Mouse (Mus musculus) lung, adult 2 months (tissue): ENCODE data around the gene Prr29. TPM values are rescaled to one million over a fixed set of nuclear protein-coding genes. Genes with fewer than 3 reads are reported as not detected.

Experiments
- DNase-seq: peaks from one replicate; pipeline ENCODE4 v3.0.0; 2022
- H3K4me1 ChIP-seq: fragments of 200-500 bp; 2 replicates; pipeline ENCODE4 v1.6.1; 2011; ENCODE audit warnings: low read length; ENCODE audit not compliant: control insufficient read depth, insufficient read depth
- H3K4me3 ChIP-seq: fragments of 200-500 bp; replicated peaks from 2 replicates; pipeline ENCODE3; 2011; ENCODE audit warnings: low read depth, mild to moderate bottlenecking, control low read depth, low read length; ENCODE audit errors: extremely low read depth
- CTCF ChIP-seq: fragments of 200-500 bp; IDR thresholded peaks from 2 replicates; pipeline ENCODE4 v1.5.1; 2011; ENCODE audit warnings: mild to moderate bottlenecking, low read length, control low read depth; ENCODE audit not compliant: insufficient read depth
- POLR2A ChIP-seq: fragments of 200-500 bp; IDR thresholded peaks from 2 replicates; pipeline ENCODE4 v1.6.1; 2011; ENCODE audit warnings: low read depth, mild to moderate bottlenecking, control low read depth, low read length, borderline replicate concordance; ENCODE audit errors: extremely low read depth
- WGBS: fragments of 180-500 bp; shearing (Covaris S2); methylation state at CpG from one replicate; pipeline ENCODE4 v1.1.7; 2018; 5-methylcytosine and 5-hydroxymethylcytosine counted together
- polyA plus RNA-seq: library from polyadenylated mRNA; depleted of rRNA; stranded (reverse); fragments of >200 nt; gene quantifications from 2 replicates; pipeline ENCODE4 v1.2.3, GENCODE M21; 2012

Gene Prr29
- polyA plus RNA-seq, 1 experiment: 30.4 TPM

- DNase-seq: no peak
- TF ChIP-seq POLR2A (no peak), CTCF (no peak)
- Histone ChIP-seq H3K4me3 (no peak overlapping the region), H3K4me1 (peaks cover 2% of the 10 kb centered on the region; the same call in 1 of the 2 replicates)
- WGBS: 68% methylated on average over 4 of the region's 4 CpGs
Observed at GRCm38 (mm10) chr11:106351941-106352340, 13.3 kb upstream of the Prr29 start.

- Histone ChIP-seq H3K4me3 (no peak within 1 kb of the TSS), H3K4me1 (peaks cover 2% of the 10 kb centered on the region; the same call in 1 of the 2 replicates)
- TF ChIP-seq POLR2A: no peak
- no peak for TF ChIP-seq CTCF
- DNase-seq: no peak
- 87% methylated on average over 12 of the region's 12 CpGs for WGBS
Observed at GRCm38 (mm10) chr11:106353188-106353587, 12.1 kb upstream of the Prr29 start, which contains the start of gene Scn4a. Gene Scn4a (minus strand): TSS chr11:106353288.

- DNase-seq: no peak
- H3K4me3 ChIP-seq: no peak overlapping the region
- 21% methylated on average over 1 of the region's 1 CpGs for WGBS
- TF ChIP-seq CTCF (no peak), POLR2A (no peak)
- peaks cover 2% of the 10 kb centered on the region; the same call in 1 of the 2 replicates for H3K4me1 ChIP-seq
Observed at GRCm38 (mm10) chr11:106354181-106354580, 11.1 kb upstream of the Prr29 start.

- WGBS: 39% methylated on average over 19 of the region's 19 CpGs
- peaks cover 2% of the 10 kb centered on the region; the same call in 1 of the 2 replicates for H3K4me1 ChIP-seq
- TF ChIP-seq POLR2A: no peak
- no peak for TF ChIP-seq CTCF
- no peak overlapping the region for H3K4me3 ChIP-seq
- no peak for DNase-seq
Observed at GRCm38 (mm10) chr11:106355382-106356128, 9.7 kb upstream of the Prr29 start.

- no peak for TF ChIP-seq POLR2A
- peak; percentile 59 for TF ChIP-seq CTCF
- Histone ChIP-seq H3K4me1 (peaks cover 2% of the 10 kb centered on the region; the same call in 1 of the 2 replicates), H3K4me3 (no peak overlapping the region)
- DNase-seq: no peak
- WGBS: 34% methylated on average over 5 of the region's 5 CpGs
Observed at GRCm38 (mm10) chr11:106359350-106359749, 5.9 kb upstream of the Prr29 start.

GRCm38 (mm10) chr11:106364712-106365111 lies 560 bp upstream of the Prr29 start:
- Histone ChIP-seq H3K4me3 (no peak overlapping the region), H3K4me1 (peaks cover 6% of the 10 kb centered on the region; the same call in 1 of the 2 replicates)
- no peak for TF ChIP-seq POLR2A
- no peak for TF ChIP-seq CTCF
- no peak for DNase-seq
- WGBS: 12% methylated on average over 11 of the region's 11 CpGs

GRCm38 (mm10) chr11:106366316-106366715 lies 1.0 kb downstream of the Prr29 start:
- WGBS: 3% methylated on average over 3 of the region's 3 CpGs
- Histone ChIP-seq H3K4me1 (peaks cover 6% of the 10 kb centered on the region; the same call in 1 of the 2 replicates), H3K4me3 (no peak overlapping the region)
- DNase-seq: peak; percentile 76
- TF ChIP-seq CTCF (peak; percentile 93), POLR2A (no peak)

GRCm38 (mm10) chr11:106373998-106374397 lies 8.7 kb downstream of the Prr29 start:
- DNase-seq: no peak
- TF ChIP-seq POLR2A (no peak), CTCF (no peak)
- H3K4me1 ChIP-seq: peaks cover 8% of the 10 kb centered on the region; the same call in 1 of the 2 replicates
- H3K4me3 ChIP-seq: no peak overlapping the region
- WGBS: 38% methylated on average over 11 of the region's 11 CpGs

- DNase-seq: no peak
- 37% methylated on average over 9 of the region's 9 CpGs for WGBS
- TF ChIP-seq POLR2A: no peak
- Histone ChIP-seq H3K4me3 (no peak overlapping the region), H3K4me1 (peaks cover 8% of the 10 kb centered on the region; the same call in 1 of the 2 replicates)
Observed at GRCm38 (mm10) chr11:106374559-106374958, 9.3 kb downstream of the Prr29 start.

GRCm38 (mm10) chr11:106374979-106375378 lies 9.7 kb downstream of the Prr29 start:
- DNase-seq: no peak
- 58% methylated on average over 5 of the region's 5 CpGs for WGBS
- H3K4me3 ChIP-seq: no peak overlapping the region
- no peak for TF ChIP-seq CTCF
- no peak for TF ChIP-seq POLR2A
- peaks cover 8% of the 10 kb centered on the region; the same call in 1 of the 2 replicates for H3K4me1 ChIP-seq
